Mouse (Mus musculus): ENCODE results near the gene Cyb5rl. TPM values are rescaled to one million over a fixed set of nuclear protein-coding genes. Genes with fewer than 3 reads are reported as not detected.

The Cyb5rl gene
- 15.4 and 16.7 TPM in 2 replicates for polyA plus RNA-seq (2012; rRNA removed; ENCODE audit: low replicate concordance)

DNA sequence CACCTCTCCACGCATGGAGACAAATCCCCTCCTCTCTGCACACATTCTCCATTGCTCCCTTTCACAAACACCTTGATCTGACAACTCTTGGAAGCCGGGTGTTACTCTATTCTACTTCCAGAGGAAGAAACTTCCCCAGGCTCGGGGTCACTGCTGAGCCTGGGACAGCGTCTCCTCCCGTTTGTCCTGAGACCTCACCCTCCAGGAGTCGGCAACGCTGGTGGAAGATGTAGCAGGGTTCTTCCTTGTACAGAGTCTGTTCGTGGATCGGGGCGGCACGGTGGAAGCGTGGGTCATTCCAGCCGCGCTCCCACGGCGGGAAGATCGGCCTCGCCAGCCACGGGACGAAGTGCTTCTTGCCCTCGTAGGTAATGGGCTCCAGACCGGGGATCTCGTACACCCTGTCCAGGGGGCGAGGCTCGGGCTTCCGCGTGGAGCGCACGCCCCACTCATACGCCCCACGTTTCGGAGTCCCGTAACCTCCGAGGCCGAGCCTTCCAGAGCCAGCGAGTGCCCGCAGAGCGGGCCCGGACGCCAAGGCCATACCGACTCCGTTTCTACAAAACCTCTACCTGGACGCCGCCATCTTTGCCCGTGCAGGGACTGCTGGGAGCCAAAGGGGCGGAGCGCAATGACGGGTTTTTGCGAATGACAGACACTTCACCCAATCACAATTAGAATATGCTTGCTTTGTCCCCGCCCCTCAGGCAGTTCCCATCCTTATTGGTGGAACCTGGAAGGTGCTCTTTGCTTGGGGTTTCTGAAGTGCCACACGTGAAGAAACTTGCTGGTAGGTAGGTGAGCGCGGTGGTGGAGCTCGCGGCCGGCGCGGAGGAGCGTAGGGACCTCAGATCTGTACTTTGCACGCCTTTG, at the start of gene Cyb5rl, which contains the start of gene Mrpl37:
TSS of gene Cyb5rl (plus strand) at position 737 of the 873 bp plus-strand sequence.
TSS of gene Mrpl37 (minus strand) at position 617 of the 873 bp plus-strand sequence.

DNA sequence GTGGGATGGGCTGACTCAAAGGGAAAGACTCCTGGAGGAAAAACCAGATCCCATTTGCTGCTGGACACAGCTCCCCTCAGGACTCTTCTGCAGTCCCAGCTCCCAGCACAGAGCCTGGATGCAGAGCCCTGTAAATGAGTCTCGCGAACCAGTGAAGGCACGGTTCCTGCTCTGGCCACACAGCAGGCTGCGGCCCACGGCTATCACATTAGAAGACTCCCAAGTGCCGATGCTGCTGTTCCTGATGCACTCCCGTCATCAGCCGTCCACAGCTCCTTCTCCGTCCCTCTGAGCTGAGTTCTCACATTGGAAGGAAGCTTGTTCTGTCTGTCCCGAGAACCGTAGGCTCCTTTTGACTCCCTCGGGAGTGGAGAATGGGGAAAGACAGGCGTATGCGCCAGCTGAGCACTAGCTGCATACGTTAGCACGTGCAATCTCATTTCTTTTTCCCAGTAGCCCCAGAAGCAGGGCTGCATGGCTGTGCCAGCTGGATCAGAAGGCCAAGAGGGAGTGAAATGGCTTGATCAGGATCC, 30.1 kb downstream of the Cyb5rl start, which contains the start of gene Cdcp2:
TSS of gene Cdcp2 (plus strand) at position 51 of the 533 bp plus-strand sequence.

Other genes with a start within 250 kb of the Cyb5rl start
- 36.8 and 73.7 TPM in 2 replicates for gene Ssbp3, start 156.3 kb upstream of the Cyb5rl start, polyA plus RNA-seq (2012; rRNA removed; ENCODE audit: low replicate concordance)
- 95.8 and 97.0 TPM in 2 replicates for gene Mrpl37, start 120 bp upstream of the Cyb5rl start, polyA plus RNA-seq (2012; rRNA removed; ENCODE audit: low replicate concordance)
- 0.23 TPM in 1 of 2 replicates, not detected in the other for gene Cdcp2, start 29.9 kb downstream of the Cyb5rl start, polyA plus RNA-seq (2012; rRNA removed; ENCODE audit: low replicate concordance)
- 289 and 327 TPM in 2 replicates for gene Tmem59, start 111.4 kb downstream of the Cyb5rl start, polyA plus RNA-seq (2012; rRNA removed; ENCODE audit: low replicate concordance)
- gene Tceanc2, start 112.1 kb downstream of the Cyb5rl start, polyA plus RNA-seq (2012; rRNA removed; ENCODE audit: low replicate concordance): 7.2 and 10.3 TPM in 2 replicates
- 0.14 and 0.57 TPM in 2 replicates for gene Ldlrad1, start 142.2 kb downstream of the Cyb5rl start, polyA plus RNA-seq (2012; rRNA removed; ENCODE audit: low replicate concordance)
- gene Lrrc42, start 186.5 kb downstream of the Cyb5rl start, polyA plus RNA-seq (2012; rRNA removed; ENCODE audit: low replicate concordance): 9.7 and 23.8 TPM in 2 replicates
- gene Hspb11, start 186.6 kb downstream of the Cyb5rl start, polyA plus RNA-seq (2012; rRNA removed; ENCODE audit: low replicate concordance): 4.3 and 5.1 TPM in 2 replicates
- 1.9 TPM in 1 of 2 replicates, not detected in the other for gene Dio1, start 240.2 kb downstream of the Cyb5rl start, polyA plus RNA-seq (2012; rRNA removed; ENCODE audit: low replicate concordance)
- gene Yipf1, start 247.4 kb downstream of the Cyb5rl start, polyA plus RNA-seq (2012; rRNA removed; ENCODE audit: low replicate concordance): 54.9 and 64.7 TPM in 2 replicates

Data from subcutaneous adipose tissue, adult 2 months (tissue).